ENCODE assay signal across 8 mouse cellular contexts in the genomic region with DNA sequence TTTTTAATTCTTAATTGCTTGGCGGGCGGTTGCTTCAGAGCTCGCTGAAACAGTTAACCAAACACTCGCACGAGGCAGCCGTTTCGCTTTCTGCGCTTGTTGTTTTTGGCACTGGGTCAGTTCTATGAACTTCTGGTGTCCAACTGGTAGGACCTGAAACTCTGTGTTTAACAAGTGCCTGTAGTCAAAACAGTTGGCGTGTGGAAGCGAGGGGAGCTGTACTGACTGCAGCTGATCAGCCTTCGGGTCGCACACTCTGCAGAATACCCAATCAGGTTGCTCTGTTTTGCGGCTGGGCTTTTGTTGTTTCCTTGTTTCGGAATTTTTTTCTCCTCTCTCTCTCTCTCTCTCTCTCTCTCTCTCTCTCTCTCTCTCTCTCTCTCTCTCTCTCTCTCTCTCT.
DNase-seq lines count a peak whose midpoint lies in the region; ATAC-seq and TF ChIP-seq lines count a peak whose summit lies in the region.

No protein-coding gene starts in this region.

- no peaks in the 10 kb centered on the region for H3K36me3 ChIP-seq in limb, embryonic 12.5 days
- H3K36me3 ChIP-seq in midbrain, embryonic 12.5 days: no peaks in the 10 kb centered on the region

- H3K27ac ChIP-seq in cortical plate, adult 2 months (ENCODE audit: insufficient read depth, low read length): no peak overlapping the region
- 0 out of 2 replicates have a peak overlapping the region, but pooled peaks have one; percentile 41 for H3K27ac ChIP-seq in limb, embryonic 12.5 days
- H3K27ac ChIP-seq in midbrain, embryonic 12.5 days (replicated peaks): no peak overlapping the region

- no peaks in the 10 kb centered on the region for H3K9me3 ChIP-seq in limb, embryonic 12.5 days
- H3K9me3 ChIP-seq in midbrain, embryonic 12.5 days: no peaks in the 10 kb centered on the region

- peak; percentile 48 for ATAC-seq in frontal cortex, adult (ENCODE audit: low TSS enrichment)
- peak; percentile 59 for ATAC-seq in inflammation-experienced regulatory T-cells, adult 6 months
- peak; percentile 85 for ATAC-seq in limb, embryonic 12.5 days (ENCODE audit: insufficient number of reproducible peaks, insufficient read depth, low FRiP score, low TSS enrichment, low read depth)
- peak; percentile 77 for ATAC-seq in midbrain, embryonic 12.5 days (ENCODE audit: low FRiP score, low read depth)

- no peak for DNase-seq in frontal cortex, postnatal 14 days (ENCODE audit: low spot score in 2 of 2)
- peak; percentile 59 for DNase-seq in gastrocnemius, postnatal 25 days
- DNase-seq in spleen, postnatal 4 days (ENCODE audit: low spot score in 2 of 2): peak; percentile 45 to 76

- H3K4me3 ChIP-seq in cortical plate, adult 2 months (ENCODE audit: insufficient read depth, low read length): peak overlapping the region; percentile 50
- H3K4me3 ChIP-seq in limb, embryonic 12.5 days (replicated peaks): peak overlapping the region; percentile 47
- H3K4me3 ChIP-seq in midbrain, embryonic 12.5 days: peak overlapping the region; percentile 41

- no peak for TF ChIP-seq CTCF in cortical plate, adult 2 months (IDR thresholded peaks at IDR 0.05; ENCODE audit: extremely low read depth, insufficient read depth, low read length)

- H3K4me2 ChIP-seq in limb, embryonic 12.5 days: peak overlapping the region; percentile 95
- peak overlapping the region; percentile 85 for H3K4me2 ChIP-seq in midbrain, embryonic 12.5 days (replicated peaks)

- peaks cover 13% of the 10 kb centered on the region for H3K27me3 ChIP-seq in limb, embryonic 12.5 days
- H3K27me3 ChIP-seq in midbrain, embryonic 12.5 days: peaks cover 21% of the 10 kb centered on the region

- WGBS in limb, embryonic 12.5 days: under 1% methylated on average over 14 of the region's 14 CpGs
- WGBS in midbrain, embryonic 12.5 days: under 1% methylated on average over 14 of the region's 14 CpGs

- TF ChIP-seq POLR2A in cortical plate, adult 2 months (IDR thresholded peaks at IDR 0.05; ENCODE audit: extremely low read depth, insufficient read depth, low read length): no peak

- 0 out of 2 replicates have a peak, but pooled peaks cover 1% of the 10 kb centered on the region for H3K4me1 ChIP-seq in cortical plate, adult 2 months (ENCODE audit: control insufficient read depth, insufficient read depth, low read length)
- peaks cover 21% of the 10 kb centered on the region for H3K4me1 ChIP-seq in limb, embryonic 12.5 days (replicated peaks)
- H3K4me1 ChIP-seq in midbrain, embryonic 12.5 days: peaks cover 16% of the 10 kb centered on the region

- H3K9ac ChIP-seq in limb, embryonic 12.5 days (replicated peaks): peak overlapping the region; percentile 23; the same call in 1 of the 2 replicates
- H3K9ac ChIP-seq in midbrain, embryonic 12.5 days (replicated peaks): peak overlapping the region; percentile 37

Comparison
In these comparisons a context has a peak if more than half of its experiments do, and no peak if none do; other contexts are left out.
1. DNase-seq: peak in gastrocnemius, postnatal 25 days (single experiment) and spleen, postnatal 4 days (2 of 2); none in frontal cortex, postnatal 14 days (0 of 2).
2. Peak in every context shown above with its lines, with median percentiles within 50 percentile points of each other: ATAC-seq and H3K4me3 ChIP-seq.